Mouse (Mus musculus) ovary, postnatal 10 days (tissue): Measurements from ENCODE around the gene Ifi205.

ENCODE experiments used
- DNase-seq: peaks from one replicate; pipeline ENCODE4 v3.0.0; 2022; ENCODE audit warnings: low spot score

The Ifi205 gene

DNA sequence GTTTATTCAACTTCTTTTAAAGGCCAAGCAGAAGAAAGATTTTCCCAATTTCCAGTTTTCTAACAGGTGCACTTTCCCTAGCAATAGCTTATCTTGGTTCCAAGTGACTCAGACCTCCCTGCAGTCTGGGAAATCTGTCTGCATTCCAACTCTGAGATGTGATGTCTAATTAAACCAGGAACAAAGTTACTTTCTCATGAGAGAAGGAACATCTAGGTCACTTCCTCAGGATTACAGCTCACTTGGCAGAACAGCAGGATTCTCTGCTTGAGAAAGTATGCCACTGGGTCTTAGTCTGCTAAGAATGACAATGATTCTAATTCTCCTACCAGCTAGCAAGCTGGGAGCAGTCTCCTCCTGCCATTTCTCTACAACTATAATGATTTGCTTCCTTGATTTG, 58.5 kb downstream of the Ifi205 start:
- DNase-seq = no peak
